Mouse (Mus musculus) embryonic facial prominence, embryonic 14.5 days (tissue): Measurements from ENCODE around the gene Irs2. TPM values are rescaled to one million over a fixed set of nuclear protein-coding genes. Genes with fewer than 3 reads are reported as not detected.

Experiments used
- ATAC-seq: fragments of 200-750 bp; cut with Nextera tagmentation; 2 replicates; pipeline ENCODE4 v1.8.0; 2017; ENCODE audit warnings: low read depth, moderate number of reproducible peaks, moderate TSS enrichment
- DNase-seq: peaks from one replicate; pipeline ENCODE4 v3.0.0-alpha.2; 2015; ENCODE audit warnings: low spot score
- H3K27ac ChIP-seq: fragments of 300-500 bp; sonication (generic); replicated peaks from 2 replicates; pipeline ENCODE4 v1.5.1; 2014; ENCODE audit warnings: low read depth, mild to moderate bottlenecking, low read length, moderate library complexity
- H3K27me3 ChIP-seq: fragments of 300-500 bp; sonication (generic); replicated peaks from 2 replicates; pipeline ENCODE4 v1.6.1; 2014; ENCODE audit warnings: low read length; ENCODE audit not compliant: control insufficient read depth, insufficient read depth
- H3K36me3 ChIP-seq: fragments of 300-500 bp; sonication (generic); 2 replicates; pipeline ENCODE4 v1.6.1; 2014; ENCODE audit warnings: low read length, mixed read lengths; ENCODE audit not compliant: control insufficient read depth, insufficient read depth
- H3K4me1 ChIP-seq: fragments of 300-500 bp; sonication (generic); 2 replicates; pipeline ENCODE4 v1.6.1; 2014; ENCODE audit warnings: antibody characterized with exemption, low read length; ENCODE audit not compliant: control insufficient read depth, insufficient read depth
- H3K4me2 ChIP-seq: fragments of 300-500 bp; sonication (generic); 2 replicates; pipeline ENCODE4 v1.6.1; 2014; ENCODE audit warnings: low read depth, mild to moderate bottlenecking, low read length, moderate library complexity, mixed read lengths
- H3K4me3 ChIP-seq: fragments of 300-500 bp; sonication (generic); 2 replicates; pipeline ENCODE4 v1.5.1; 2014; ENCODE audit warnings: low read depth, mild to moderate bottlenecking, low read length
- H3K9ac ChIP-seq: fragments of 300-500 bp; sonication (generic); 2 replicates; pipeline ENCODE4 v1.6.1; 2014; ENCODE audit warnings: low read depth, mild to moderate bottlenecking, low read length, moderate library complexity, mixed read lengths
- H3K9me3 ChIP-seq: fragments of 300-500 bp; sonication (generic); 2 replicates; pipeline ENCODE4 v1.6.1; 2016; ENCODE audit warnings: low read length; ENCODE audit not compliant: control insufficient read depth
- whole genome bisulfite sequencing: fragments of 180-500 bp; shearing (Covaris S2); extraction: QIAGEN DNeasy Blood & Tissue Kit; methylation state at CpG from one replicate; pipeline ENCODE4 v1.1.7; 2014; 5-methylcytosine and 5-hydroxymethylcytosine counted together
- polyA plus RNA-seq: library from polyadenylated mRNA; unstranded; fragments of >200 nt; fragmentation: Nextera tagmentation; extraction: Ambion mirVana; gene quantifications from 2 replicates; pipeline ENCODE4 v1.2.1, GENCODE M21; 2014

The Irs2 gene
- polyA plus RNA-seq, 1 experiment from 2014 or later = 5.9 TPM

DNA sequence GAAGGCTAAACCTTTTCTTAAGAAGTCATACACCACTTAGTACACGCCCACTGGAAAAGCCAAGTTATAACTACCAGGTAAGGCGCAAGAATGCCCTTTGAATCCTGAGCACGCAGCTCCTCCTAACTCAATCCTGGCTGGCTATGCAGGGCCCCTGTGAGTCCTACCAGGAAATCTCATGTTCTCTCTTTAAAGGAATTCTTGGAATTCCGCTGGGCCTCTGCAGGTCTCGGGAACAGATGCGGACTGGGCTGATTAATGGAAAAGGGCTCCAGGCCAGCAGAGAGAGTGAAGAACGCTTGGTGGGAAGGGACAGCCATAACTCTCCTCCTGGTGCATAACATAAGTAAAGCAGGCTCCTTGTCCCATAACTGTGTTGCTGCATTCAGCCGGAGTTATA, 46.3 kb downstream of the Irs2 start:
- H3K4me2 ChIP-seq = peak overlapping the region; percentile 0; the same call in 1 of the 2 replicates
- WGBS = 10% methylated on average over 8 of the region's 8 CpGs
- no peaks in the 10 kb centered on the region for H3K36me3 ChIP-seq
- 0 out of 2 replicates have a peak, but pooled peaks cover 5% of the 10 kb centered on the region for H3K27me3 ChIP-seq
- DNase-seq = peak; percentile 90
- H3K27ac ChIP-seq = peak overlapping the region; percentile 45
- ATAC-seq = peak; percentile 51
- no peaks in the 10 kb centered on the region for H3K9me3 ChIP-seq
- no peak overlapping the region for H3K9ac ChIP-seq
- no peak overlapping the region for H3K4me3 ChIP-seq
- H3K4me1 ChIP-seq = peaks cover 49% of the 10 kb centered on the region

DNA sequence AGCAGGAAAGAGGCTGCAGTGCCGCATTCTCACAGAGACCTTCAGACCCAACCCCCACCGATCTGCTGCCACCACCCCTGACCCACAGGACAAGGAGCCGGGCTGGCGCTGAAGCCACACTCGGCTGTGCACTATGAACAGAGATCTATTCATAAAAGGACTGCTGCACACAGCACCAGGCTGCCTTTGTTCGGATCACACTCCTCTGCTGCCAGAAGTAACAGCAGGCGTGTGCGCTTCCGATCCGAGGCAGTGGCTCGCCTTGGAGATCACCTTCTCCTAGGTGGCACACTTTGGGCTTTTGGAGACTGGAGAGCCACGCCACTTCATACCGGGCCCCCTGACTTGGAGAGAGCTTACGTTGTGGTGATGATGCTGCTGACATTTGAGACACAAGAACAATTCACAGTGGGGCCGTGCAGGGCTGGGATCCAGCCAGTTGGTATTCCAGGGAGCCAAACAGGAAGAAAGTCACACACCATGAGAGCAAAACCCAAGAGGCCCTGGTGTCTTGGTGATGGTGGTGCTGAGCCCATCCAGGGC, 47.9 kb downstream of the Irs2 start:
- Histone ChIP-seq H3K27me3 (0 out of 2 replicates have a peak, but pooled peaks cover 5% of the 10 kb centered on the region), H3K4me3 (no peak overlapping the region), H3K4me2 (peak overlapping the region; percentile 41), H3K36me3 (no peaks in the 10 kb centered on the region), H3K9me3 (no peaks in the 10 kb centered on the region), H3K27ac (no peak overlapping the region; the same call in 1 of the 2 replicates), H3K9ac (no peak overlapping the region), H3K4me1 (peaks cover 49% of the 10 kb centered on the region)
- ATAC-seq = peak; percentile 60; the same call in 1 of the 2 replicates
- DNase-seq = peak; percentile 69
- WGBS = 20% methylated on average over 15 of the region's 15 CpGs

GRCm38 (mm10) chr8:10957292-10957955, 50.8 kb downstream of the Irs2 start:
- WGBS = 28% methylated on average over 9 of the region's 9 CpGs
- 0 out of 2 replicates have a peak, but pooled peaks cover 5% of the 10 kb centered on the region for H3K27me3 ChIP-seq
- H3K9me3 ChIP-seq = no peaks in the 10 kb centered on the region
- ATAC-seq (no peak), DNase-seq (no peak)
- H3K4me3 ChIP-seq = no peak overlapping the region
- no peaks in the 10 kb centered on the region for H3K36me3 ChIP-seq
- H3K4me1 ChIP-seq = peaks cover 37% of the 10 kb centered on the region
- H3K9ac ChIP-seq = no peak overlapping the region
- H3K27ac ChIP-seq = no peak overlapping the region
- H3K4me2 ChIP-seq = no peak overlapping the region

DNA sequence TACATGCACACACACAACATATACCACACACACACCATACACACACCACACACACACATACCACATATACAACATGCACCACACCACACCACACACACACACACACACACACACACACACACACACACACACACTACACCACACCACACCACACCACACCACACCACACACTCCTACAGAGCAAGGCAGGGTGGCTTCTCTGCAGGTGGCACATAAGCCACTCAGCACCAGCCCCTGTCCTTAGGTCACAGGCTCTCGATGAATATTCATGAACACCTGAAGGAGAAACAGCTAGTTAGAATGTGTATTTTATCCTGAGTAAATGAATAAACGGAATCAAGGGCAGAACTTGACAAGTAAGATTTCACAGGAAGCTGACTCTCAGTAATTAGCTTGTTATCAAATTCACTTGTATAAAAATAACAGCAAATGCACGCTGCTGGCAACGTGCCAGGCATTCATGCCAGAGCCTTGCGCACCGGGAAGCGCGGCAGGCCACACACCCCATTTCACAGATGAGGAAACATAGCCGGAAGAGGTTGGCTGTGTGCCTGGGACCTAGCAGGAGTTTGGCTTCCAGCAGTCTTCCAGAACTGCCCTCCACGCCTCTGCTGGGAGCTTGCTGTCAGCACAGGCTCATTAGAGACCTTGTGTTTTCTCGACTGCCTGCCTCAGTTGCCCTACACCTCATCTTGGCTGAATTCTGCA, 54.8 kb downstream of the Irs2 start:
- Histone ChIP-seq H3K36me3 (no peaks in the 10 kb centered on the region), H3K9me3 (no peaks in the 10 kb centered on the region), H3K27ac (0 out of 2 replicates have a peak overlapping the region, but pooled peaks have one; percentile 3), H3K9ac (no peak overlapping the region), H3K4me2 (no peak overlapping the region), H3K4me1 (peaks cover 21% of the 10 kb centered on the region), H3K27me3 (no peaks in the 10 kb centered on the region), H3K4me3 (no peak overlapping the region)
- ATAC-seq (peak; percentile 62; the same call in 1 of the 2 replicates), DNase-seq (peak; percentile 92)
- WGBS = 13% methylated on average over 11 of the region's 11 CpGs

DNA sequence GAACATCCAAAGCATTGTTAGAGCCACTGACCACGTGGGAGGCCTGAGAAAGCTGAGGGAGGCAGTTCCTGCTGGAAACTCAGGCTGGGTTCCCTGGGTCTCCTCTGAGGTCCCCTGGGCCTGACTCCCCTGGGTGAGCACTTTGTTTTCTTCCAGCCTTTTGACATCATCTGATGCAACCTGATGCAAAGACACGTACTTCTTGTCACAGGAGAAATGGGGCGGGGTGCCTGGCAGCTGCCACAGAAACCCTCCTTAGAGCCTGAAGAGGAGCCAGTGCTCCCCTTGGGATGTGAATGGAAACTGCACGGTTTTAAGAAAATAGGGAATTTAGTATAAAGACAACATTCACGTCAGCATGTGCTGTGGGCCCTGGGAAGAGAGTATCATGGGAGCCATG, 55.6 kb downstream of the Irs2 start:
- Histone ChIP-seq H3K4me3 (no peak overlapping the region), H3K4me1 (peaks cover 16% of the 10 kb centered on the region), H3K27me3 (no peaks in the 10 kb centered on the region), H3K36me3 (no peaks in the 10 kb centered on the region), H3K4me2 (no peak overlapping the region), H3K27ac (no peak overlapping the region), H3K9me3 (no peaks in the 10 kb centered on the region), H3K9ac (no peak overlapping the region)
- WGBS = 28% methylated on average over 5 of the region's 5 CpGs
- no peak for DNase-seq
- peak; percentile 17; the same call in 1 of the 2 replicates for ATAC-seq

DNA sequence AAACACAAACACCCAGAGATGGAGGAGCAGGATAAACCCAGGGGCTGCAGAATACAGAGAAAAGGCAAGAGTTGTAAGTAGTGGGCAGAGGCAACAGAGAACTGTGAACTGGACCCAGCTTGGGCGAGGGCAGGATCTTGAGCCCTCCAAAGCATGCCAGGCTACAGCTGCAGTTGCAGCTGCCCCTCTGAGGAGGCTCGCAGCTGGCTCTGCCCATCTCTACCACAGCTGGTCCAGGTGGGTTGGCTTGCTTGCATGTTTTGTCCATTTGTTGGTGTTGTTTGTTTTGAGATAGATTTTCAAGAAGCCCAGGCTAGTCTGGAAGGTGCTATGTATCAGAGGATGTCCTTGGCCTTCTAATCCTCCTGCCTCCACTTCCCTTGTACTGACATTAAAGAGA, 56.0 kb downstream of the Irs2 start:
- Histone ChIP-seq H3K36me3 (no peaks in the 10 kb centered on the region), H3K4me2 (no peak overlapping the region), H3K27ac (no peak overlapping the region), H3K4me1 (peaks cover 16% of the 10 kb centered on the region), H3K9me3 (no peaks in the 10 kb centered on the region), H3K27me3 (no peaks in the 10 kb centered on the region), H3K4me3 (no peak overlapping the region), H3K9ac (no peak overlapping the region)
- DNase-seq = no peak
- ATAC-seq = no peak
- 82% methylated on average over 2 of the region's 2 CpGs for WGBS

DNA sequence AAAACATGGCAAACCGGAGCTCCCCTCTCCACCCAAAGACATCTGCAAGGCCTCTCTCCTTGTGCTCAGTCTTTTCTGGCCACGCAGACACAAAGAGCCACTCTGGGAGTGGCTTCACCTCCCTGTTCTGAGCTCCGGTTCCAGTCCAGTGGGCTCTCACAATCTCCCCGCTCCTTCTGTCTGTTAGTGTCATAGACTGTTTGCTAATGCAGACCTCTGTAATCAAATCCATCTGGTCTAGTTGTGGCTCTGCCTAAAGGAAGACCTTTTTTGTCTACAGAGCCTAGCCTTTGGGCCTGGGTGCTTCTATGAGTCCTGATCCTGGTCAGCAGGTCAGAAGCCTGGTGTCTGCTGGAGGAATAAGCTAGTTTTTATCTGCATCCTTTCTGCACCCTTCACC, 56.7 kb downstream of the Irs2 start:
- Histone ChIP-seq H3K27me3 (no peaks in the 10 kb centered on the region), H3K36me3 (no peaks in the 10 kb centered on the region), H3K4me3 (no peak overlapping the region), H3K9me3 (no peaks in the 10 kb centered on the region), H3K9ac (no peak overlapping the region), H3K4me1 (peaks cover 23% of the 10 kb centered on the region), H3K4me2 (no peak overlapping the region), H3K27ac (no peak overlapping the region)
- WGBS = 37% methylated on average over 4 of the region's 4 CpGs
- ATAC-seq = no peak
- DNase-seq = peak; percentile 55

- Histone ChIP-seq H3K4me2 (peak overlapping the region; percentile 52), H3K36me3 (no peaks in the 10 kb centered on the region), H3K9me3 (no peaks in the 10 kb centered on the region), H3K9ac (peak overlapping the region; percentile 35; the same call in 1 of the 2 replicates), H3K27me3 (no peaks in the 10 kb centered on the region), H3K4me3 (peak overlapping the region; percentile 5; the same call in 1 of the 2 replicates), H3K27ac (peak overlapping the region; percentile 79), H3K4me1 (peaks cover 35% of the 10 kb centered on the region)
- WGBS = 2% methylated on average over 23 of the region's 23 CpGs
- peak; percentile 96 for DNase-seq
- peak; percentile 89 for ATAC-seq
Measured at GRCm38 (mm10) chr8:10945939-10946740, 62.1 kb downstream of the Irs2 start.
